Mouse (Mus musculus): ENCODE measurements around the gene Tenm4.

Gene Tenm4

DNA sequence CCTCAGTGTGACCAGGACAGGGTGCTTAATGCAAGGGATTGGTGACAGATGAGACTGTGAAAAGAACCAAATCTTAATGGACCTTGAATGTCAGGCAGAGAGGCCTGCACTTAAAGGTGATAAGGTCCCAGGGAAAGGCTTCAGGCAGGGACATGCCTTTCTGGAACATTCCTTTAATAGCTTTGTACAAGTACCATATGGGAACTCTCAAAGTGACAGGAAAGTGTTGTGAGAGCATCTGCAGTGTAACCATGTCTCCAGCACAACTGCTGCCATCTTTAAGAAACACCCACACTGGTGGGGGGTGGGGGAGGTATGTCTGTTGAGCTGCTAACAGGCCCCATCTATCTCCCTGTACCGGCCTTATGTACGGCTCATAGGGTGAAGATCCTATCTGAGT is 506.0 kb downstream of the Tenm4 start:
- DNase-seq (ENCODE audit: low spot score in 2 of 2) = no peak

DNA sequence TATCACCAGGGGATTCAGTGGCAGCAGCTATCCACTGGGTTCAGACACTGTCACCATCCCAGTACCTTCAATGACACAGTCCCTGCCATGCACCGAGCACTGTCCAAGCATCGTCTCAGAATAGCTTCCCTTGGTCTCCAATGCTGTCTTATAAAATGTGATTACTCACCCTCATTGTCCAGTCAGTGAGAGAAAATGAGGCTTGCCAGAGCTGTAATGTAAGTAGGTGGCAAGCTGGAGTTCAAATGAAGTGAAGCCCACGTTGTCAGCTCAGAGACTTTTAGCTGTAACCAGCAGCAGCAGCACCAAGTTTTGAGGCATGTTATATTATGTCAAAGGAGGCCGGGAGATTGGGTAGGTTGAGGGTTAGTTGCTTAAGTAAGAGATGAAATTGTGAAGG is 507.2 kb downstream of the Tenm4 start:
- DNase-seq (ENCODE audit: low spot score in 2 of 2) = no peak

DNA sequence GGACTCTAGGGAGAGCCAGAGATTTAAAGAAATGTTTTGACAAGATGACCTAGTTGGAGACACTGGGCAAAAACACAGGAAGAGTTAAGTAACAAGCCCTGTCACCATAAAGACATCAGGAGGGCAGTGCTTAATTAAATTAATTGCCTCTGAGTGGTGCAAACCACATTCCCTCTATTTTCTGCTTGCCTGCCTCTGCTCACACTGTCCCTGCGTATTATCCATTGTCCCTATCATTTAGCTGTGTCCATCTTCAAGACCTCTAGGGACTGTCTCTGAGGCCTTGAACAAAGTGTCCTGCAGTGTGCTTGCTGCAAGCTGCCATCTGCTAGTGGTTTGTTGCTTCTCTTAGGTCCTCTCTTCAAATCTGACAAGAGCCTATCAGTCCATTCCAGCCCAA is 508.7 kb downstream of the Tenm4 start:
- no peak for DNase-seq (ENCODE audit: low spot score in 2 of 2)

DNA sequence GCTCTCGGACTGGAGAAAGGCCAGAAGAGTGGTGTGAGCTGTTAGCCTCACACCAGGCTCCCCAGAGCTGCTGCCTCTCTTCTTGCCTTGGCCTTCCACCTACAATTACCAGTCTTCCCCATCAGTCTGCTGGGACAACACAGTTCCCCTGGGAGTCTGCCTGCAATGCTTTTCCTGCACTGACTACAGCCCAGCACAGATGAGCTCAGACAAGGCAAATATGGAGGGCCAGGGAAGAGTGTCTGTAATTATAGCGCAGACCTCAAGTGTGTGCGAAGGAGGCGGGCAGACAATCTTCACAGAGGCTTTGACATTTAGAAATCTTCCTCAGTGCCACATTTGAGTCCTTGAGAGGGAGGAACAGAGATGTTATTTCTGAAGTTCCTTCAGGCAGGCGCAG is 509.4 kb downstream of the Tenm4 start:
- no peak for DNase-seq (ENCODE audit: low spot score in 2 of 2)

DNA sequence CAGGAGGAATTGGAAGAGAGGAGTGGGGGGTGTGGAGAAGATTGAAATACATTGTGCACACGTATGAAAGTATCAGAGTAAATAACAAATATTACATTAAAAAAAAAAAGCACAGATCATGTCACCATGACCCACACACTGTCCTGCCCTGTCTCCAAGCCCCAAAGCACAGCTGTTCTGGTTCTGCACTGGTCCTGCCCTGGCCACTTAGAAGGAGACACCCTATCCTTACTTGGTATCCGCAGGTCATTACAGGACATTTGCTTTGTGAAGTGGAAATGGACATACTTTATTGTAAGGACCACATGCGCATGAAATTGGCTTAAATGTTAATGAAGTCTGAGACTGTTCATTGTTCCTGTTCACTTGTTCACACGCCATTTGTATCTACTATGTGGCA is 510.8 kb downstream of the Tenm4 start:
- no peak for DNase-seq (ENCODE audit: low spot score in 2 of 2)

DNA sequence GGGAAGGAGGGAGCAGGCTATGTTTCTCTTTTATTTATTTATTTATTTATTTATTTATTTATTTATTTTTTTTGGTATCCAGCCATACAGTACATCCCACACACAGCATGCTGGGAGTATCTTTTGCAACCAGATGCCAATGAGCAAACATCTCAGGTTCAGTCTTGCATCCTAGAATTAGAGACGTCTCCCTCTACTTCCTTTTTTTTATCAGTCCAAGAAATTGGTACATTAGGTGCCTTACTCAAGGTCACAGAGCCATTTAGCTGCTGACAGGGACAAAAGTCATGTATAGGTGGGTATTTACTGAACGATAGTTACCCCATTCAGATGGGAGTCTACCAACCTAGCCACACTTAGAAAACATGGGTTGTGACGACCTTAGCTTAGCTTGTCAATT is 517.1 kb downstream of the Tenm4 start:
- DNase-seq (ENCODE audit: low spot score in 2 of 2) = no peak

DNA sequence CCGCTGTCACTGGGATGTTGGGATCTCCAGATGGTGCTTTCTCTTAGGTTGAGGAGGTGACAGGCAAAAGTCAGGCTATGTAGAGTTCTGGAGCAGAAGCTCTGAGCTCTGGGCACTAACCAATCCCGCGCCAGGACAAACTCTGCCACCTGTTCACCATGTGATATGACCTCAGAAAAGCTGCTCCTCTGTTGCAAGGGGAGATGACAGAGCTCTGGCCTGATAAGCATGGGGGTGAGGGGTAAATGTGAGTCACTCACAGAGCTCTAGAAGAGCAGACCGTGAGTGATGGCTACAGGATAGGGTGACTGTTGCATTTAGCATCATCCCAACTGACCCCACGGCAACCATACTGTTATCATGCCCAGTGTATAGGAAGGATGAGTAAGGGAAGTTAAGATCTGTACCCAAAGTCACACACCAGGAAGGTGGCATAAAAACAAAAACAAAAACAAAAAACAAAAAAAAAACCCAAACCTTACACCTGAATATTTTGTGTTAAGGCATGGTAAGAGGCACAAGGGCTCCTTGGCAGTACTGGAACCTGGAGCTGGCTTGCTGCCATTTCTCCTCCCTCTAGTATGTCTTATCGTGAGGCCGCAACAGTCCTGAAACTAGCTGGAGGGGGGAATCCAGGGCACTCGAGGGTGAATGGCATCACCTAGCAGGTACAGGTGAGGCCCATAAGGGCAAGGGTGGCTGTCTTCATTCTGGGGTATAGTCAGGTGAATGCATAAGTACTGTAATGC is 530.2 kb downstream of the Tenm4 start:
- DNase-seq (ENCODE audit: low spot score in 2 of 2) = no peak

DNA sequence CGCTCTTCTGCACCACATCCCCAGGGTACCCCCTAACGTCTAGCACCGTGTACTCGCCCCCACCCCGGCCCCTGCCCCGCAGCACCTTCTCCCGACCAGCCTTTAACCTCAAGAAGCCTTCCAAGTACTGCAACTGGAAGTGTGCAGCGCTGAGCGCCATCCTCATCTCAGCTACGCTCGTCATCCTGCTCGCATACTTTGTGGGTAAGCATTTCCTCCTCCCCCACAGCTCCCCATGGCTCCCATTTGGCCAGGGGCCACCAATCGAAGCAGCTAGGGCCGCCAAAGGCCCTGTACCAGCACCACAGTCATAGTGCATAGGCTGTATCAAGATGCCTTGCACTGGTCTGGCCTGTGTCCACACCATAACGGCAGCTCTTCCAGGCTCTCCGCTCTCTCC is 532.9 kb downstream of the Tenm4 start:
- DNase-seq (ENCODE audit: low spot score in 2 of 2) = no peak

DNA sequence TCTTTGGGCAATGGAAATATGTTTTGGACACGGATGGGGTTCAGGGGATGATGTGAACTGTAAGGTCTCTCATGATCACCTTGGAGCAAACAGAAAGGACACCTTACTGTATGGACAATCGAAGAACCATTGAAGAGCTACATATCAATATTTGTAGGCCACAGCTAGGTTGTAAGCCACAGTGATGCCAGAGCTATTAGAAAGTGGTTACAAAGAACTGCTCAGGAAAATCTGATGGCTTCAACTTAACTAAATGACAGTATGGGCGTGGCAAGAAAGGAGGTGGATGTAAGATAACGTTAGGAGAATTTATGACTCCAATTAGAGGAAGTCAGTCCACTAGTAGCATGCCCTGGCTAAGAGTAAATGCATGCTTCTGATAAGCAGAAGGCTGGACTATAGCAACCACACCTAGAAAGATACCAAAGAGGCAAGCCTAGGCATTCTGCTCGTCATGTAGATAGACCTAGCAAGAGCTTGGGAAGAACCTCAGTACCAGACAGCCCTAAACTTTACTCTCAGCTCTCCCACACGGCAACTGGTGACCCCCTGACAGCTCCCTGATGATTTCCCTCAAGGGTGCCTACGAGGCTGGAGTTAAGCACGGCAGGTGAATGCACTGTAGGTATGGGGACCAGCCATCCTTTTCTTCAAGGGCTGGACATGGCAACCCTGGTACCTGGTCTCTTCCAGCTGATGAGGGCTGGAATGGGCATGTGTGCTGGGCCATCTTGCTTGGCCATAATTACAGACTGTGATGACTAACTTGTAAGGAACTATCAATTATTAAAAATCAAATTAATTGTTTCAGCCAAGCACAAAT is 534.5 kb downstream of the Tenm4 start:
- DNase-seq (ENCODE audit: low spot score in 2 of 2) = no peak

DNA sequence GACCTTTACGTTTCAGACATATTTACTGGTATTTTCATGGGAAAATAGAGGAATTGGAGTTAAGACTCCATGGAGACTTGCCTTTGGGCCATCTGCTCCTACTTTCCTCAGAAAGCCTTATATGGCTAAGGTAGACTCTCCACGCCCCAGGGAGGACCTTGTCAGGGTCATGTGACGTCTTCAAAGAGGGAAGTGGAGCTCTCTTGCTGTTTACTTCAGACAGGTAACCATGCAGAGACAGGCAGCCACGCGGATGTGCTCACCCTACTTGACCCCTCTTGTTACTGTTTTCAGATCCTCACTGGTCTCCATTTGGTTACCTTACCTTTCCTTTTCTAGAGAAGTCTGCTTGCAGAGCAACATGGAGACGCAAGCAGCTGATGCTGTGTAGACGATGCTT is 535.5 kb downstream of the Tenm4 start:
- DNase-seq (ENCODE audit: low spot score in 2 of 2) = no peak

DNA sequence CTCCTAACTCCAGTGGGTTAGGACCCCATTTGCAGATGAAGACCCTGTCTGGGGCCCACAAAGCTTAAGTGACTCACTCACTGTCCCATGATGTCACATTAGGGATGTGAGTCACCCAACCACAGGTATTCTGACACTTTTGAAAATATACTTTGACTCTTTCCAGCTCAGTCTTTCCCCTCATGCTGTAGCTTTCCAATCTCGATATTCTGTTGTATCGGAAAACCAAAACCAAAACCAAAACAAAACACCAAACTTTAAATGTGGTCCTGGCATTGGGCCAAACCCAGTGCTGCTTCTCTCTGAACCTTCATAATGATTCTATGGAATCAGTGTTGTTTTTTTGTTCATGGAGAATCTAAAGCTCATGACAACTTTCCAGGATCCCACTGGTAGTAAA is 536.1 kb downstream of the Tenm4 start:
- no peak for DNase-seq (ENCODE audit: low spot score in 2 of 2)

DNA sequence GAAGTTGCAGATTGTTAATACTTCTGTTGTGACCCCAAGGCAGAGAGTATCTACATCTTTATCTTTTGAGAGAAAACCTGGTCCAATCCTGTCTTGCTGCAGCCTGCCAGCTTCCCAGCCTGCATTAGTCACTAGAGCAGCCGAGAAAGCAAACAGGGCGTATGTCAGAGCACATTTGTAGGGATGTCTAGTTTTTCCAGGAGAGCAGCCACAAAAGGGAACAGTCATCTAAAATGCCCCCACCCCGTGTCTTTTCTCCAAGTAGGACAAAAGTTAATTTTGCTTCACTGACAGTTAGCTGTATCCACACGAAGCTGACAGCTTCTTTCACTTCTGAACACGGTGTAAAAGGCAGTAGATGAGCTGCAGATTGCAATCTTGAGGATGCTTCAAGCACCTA is 537.0 kb downstream of the Tenm4 start:
- DNase-seq (ENCODE audit: low spot score in 2 of 2) = no peak

DNA sequence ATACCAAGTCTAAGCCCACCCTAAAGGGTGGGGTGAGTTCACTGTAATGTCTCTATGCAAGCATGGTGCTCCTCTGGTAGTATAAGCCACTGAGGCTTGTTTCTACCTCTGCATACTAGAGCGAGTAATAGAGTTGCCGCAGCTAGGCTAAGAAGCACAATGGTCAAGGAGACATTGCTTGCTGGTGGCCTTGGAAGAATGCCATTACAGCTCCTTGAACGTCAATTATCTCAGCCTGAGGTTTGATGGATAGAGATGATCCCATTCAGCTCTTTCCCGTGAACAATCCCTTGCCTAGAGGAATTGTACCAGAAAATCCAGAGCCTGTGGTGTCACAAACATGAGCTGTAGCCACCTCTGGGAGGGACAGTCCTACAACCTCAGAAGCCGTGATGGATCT is 537.5 kb downstream of the Tenm4 start:
- no peak for DNase-seq (ENCODE audit: low spot score in 2 of 2)

DNA sequence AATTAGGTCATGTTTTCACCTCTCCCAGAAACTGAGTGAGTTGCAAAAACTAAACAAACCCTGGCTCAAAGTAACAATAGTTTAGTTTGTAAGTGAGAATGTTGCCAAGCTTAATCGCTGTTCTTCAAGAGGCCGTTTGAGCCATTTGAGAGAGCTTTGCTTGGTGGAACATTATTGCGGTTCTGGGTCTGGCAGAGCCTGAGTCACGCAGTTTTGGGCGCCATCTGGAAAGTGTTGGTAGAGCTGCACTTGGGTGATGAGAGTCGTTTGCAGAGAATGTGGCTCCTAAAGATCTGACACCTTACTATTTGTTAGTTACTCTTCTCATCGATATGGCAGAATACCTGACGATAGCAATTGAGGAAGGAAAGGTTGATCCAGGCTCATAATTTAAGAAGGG is 537.9 kb downstream of the Tenm4 start:
- DNase-seq (ENCODE audit: low spot score in 2 of 2) = no peak

DNA sequence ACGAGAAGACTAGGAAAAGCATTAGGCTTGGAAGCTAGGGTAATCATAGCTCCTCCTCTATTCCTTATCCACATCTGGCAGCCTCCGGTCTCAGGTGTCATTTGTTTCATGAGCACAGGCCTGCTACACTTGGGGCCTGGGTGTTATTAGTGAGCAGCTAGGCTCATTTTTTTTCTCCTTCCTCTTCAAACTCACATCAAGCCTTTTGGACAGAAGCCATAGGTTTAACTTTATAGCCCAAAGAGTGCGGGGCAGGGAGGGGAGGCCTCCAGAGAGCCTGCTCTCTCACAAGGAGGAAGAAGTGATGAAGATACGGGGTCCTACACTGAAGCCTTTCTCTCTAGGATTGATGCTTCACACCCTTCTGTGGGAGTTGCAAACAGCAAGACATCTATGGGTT is 538.8 kb downstream of the Tenm4 start:
- no peak for DNase-seq (ENCODE audit: low spot score in 2 of 2)

DNA sequence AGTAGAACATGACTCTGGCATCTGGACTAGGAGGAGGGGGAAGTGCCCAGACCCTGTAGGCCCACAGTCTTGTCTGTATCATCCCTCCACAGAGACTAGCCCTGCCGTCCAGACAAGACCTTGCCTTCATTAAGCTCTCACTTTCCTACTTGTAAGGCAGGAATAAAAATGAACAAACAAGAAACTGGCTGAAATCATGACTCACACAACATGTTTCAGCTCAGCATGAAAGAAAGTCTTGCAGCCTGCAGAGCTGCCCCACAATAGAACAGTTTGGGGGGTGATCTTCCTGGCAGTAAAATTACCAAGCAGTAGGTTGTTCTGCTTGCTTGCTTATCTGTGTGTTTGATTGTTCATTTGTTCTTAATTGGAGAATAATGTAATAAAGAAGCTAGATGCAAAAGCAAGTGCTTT is 539.6 kb downstream of the Tenm4 start:
- DNase-seq (ENCODE audit: low spot score in 2 of 2) = peak in 1 of 2 experiments; percentile 5

DNA sequence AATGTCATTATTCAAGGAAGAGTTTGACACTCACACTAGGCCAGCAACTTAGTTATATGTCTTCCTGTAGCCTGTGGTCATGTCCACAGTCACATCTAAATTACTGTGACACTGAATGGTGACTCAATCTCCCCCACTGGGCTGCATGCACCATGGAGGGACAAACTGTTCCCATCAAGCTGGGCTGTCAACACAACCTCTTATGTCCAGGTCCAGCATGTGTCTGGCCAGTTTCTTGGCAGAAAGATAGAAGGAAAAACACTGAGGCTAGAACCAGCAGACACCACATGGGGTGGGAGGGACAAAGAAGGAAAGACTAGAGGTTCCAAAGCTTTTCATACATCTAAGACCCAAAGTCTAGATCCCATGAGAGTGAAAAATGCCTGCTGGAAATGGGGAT is 541.8 kb downstream of the Tenm4 start:
- peak; percentile 66 to 74 for DNase-seq (ENCODE audit: low spot score in 2 of 2)

DNA sequence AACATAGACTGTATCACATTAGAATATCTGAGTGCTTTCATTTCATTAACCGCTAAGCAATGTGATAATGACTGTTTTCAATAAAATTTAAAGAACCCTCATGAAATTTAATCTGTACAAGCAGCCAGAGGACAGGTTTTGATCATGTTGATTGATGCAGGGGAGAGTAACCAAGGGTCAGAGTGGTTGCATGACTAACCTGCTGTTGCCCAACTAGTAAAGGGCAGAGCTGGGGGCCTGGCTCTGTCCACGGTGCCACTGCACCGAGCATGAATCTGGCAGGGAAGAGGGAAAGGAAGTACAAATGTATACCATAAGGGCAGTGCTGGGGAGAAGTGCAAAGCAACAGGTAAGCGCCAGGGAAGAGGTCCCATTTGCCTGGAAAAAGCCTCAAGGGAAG is 545.9 kb downstream of the Tenm4 start:
- no peak for DNase-seq (ENCODE audit: low spot score in 2 of 2)

DNA sequence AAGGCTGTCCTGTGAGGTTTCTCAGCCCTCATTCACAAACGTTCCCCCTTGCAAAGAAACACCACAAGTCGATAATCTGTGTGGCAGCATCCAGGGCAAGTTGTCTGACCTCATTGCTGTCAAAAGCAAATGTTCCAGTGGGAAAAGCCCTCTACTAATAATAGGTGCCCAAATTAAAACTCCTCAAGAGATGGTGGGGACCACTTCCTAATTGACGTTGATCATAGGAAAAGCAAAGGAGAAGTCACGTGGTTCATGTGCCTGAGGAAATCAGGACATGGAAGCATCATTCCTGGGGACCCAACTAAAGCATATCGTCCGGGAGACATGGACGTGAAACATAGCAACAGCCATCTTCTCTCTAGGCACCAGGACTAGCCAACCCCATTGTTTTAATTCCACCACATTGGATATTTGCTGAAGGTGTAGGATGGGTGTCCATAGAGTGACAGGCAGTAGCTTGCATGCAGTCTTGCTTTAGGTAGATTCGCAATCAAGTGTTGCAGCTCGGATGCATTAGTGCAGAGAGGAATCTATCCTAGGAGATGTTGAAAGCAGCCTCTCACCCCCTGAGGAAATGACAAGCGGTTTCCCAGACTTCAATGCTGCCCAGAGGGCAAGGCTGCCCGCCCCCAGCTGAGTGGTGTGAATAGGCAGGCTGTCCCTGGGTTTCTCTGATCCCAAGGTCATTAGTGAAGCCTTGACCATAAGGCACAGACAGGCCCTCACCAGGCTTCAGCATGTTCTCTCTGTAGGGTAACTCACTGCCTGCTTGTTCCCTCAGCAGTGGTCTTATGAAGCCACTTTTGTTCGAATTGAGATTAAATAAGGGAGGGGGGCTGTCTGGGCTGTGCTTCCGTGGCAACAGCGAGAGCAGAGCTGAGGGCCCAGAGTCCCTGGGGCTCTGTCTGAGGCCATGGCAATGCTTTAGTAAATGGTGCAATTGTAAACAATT is 547.4 kb downstream of the Tenm4 start:
- no peak for DNase-seq (ENCODE audit: low spot score in 2 of 2)

DNA sequence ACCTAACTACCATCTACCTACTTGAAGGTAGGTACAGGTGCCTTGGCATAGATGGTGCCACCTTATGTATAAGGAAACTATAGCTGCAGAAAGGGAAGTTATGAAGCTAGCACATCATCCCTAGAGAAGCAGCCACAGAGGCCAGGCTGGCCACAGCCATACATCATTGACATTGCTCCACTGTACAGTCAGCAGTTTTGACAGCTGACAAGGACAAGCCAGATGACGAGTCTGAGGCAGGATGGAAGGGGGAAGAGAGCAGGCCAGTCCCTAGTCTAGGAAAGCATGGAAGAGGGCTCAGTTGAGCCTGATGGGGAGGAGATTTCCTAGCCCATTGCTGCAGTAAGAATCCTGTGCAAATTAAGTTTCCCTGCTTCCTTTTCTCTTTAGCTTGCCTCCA is 548.9 kb downstream of the Tenm4 start:
- DNase-seq (ENCODE audit: low spot score in 2 of 2) = no peak

DNA sequence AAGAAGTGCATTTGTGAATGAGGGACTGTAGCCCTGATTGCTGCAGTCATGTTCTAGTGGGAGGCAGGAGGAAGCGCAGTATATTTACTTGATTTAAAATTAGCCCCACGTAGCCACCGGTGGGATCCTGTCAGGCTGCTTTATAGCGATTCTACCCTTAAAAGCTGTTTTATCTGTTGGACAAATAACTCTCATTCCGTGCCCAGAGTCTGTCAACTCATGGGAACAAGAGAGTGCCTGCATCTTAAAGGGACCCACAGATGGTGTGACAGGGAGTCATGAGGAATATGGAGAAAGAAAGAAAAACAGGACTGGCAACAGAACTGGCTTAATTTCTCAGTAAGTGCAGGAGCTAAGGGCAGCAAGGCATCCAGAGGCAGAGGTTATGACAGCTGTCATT is 549.4 kb downstream of the Tenm4 start:
- DNase-seq (ENCODE audit: low spot score in 2 of 2) = no peak

DNA sequence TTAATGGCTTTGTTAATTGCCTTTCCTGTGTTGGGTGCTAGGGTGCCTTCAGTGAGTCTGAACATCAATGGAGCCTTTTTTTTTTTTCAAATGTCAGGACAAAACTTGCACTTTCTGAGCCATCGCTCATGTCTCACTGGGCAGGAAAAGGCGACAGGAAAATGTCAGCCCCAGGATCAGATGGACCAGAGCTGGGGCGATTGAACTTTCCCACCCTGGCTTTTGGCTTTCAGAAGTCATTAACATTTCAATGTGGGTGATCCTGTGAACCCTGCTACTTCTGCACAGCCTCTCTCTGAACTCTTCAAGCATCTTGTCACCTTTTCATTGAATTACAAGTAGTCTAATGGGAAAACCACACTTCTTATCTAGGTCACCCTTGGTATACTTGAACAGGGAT is 551.8 kb downstream of the Tenm4 start:
- DNase-seq (ENCODE audit: low spot score in 2 of 2) = no peak

All from heart, adult 9 months (tissue).